ENCODE assay signal across 8 mouse cellular contexts in the genomic region with DNA sequence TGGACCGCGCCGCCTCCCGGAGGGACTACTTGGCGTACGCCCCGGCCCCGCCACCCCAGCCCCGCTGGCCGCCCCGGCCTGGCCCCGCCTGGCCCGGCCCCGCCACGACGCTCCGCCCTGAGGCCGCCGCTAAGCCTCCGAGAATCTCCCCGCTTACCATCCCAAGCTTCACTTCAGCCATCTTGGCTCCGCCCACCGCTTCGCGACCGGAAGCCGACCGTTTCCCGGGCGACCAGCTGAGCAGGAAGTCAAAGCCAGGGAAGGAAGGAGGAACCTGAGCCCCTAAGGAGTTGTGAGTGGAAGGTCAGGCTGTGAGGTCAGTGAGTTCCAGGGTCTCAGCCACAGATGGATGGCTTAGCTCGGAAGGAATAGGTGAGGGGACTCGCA. TPM values are rescaled to one million over a fixed set of nuclear protein-coding genes. Genes with fewer than 3 reads are reported as not detected.
DNase-seq lines count a peak whose midpoint lies in the region; ATAC-seq lines count a peak whose summit lies in the region.

Gene Bbs4 (minus strand): TSS at position 256 of the 387 bp plus-strand sequence.

- 0 out of 2 replicates have a peak, but pooled peaks cover 7% of the 10 kb centered on the region for H3K27me3 ChIP-seq in hindbrain, embryonic 13.5 days

- peaks cover 11% of the 10 kb centered on the region for H3K4me1 ChIP-seq in hindbrain, embryonic 13.5 days (replicated peaks)

- H3K9ac ChIP-seq in hindbrain, embryonic 13.5 days, result peak within 1 kb of the TSS; percentile 92

- peak; percentile 92 for ATAC-seq in hindbrain, embryonic 13.5 days (ENCODE audit: low FRiP score)

- H3K4me2 ChIP-seq in hindbrain, embryonic 13.5 days, result peak within 1 kb of the TSS; percentile 64

- 0 out of 2 replicates have a peak, but pooled peaks cover 3% of the 10 kb centered on the region for H3K36me3 ChIP-seq in hindbrain, embryonic 13.5 days

- DNase-seq in Muller cell, postnatal 12 days (ENCODE audit: inconsistent ontology term), result peak; percentile 93
- DNase-seq in cerebellum, adult 9-11 months, result peak; percentile 91
- DNase-seq in frontal cortex, postnatal 10 days (ENCODE audit: low spot score in 2 of 2), result peak; percentile 63 to 86
- peak; percentile 73 to 79 for DNase-seq in layer of hippocampus, postnatal 25 days (ENCODE audit: extremely low spot score in 1 of 2, low spot score in 1 of 2)
- peak; percentile 95 for DNase-seq in lung, postnatal 25 days (ENCODE audit: low spot score)
- peak; percentile 91 for DNase-seq in retina, embryonic 14.5 days (ENCODE audit: low spot score)
- peak; percentile 95 for DNase-seq in thymus, postnatal 4 days

- peak within 1 kb of the TSS; percentile 91 for H3K27ac ChIP-seq in hindbrain, embryonic 13.5 days

- H3K4me3 ChIP-seq in hindbrain, embryonic 13.5 days, result peak within 1 kb of the TSS; percentile 85

- no peaks in the 10 kb centered on the region for H3K9me3 ChIP-seq in hindbrain, embryonic 13.5 days

- 1% methylated on average over 27 of the region's 32 CpGs for WGBS in hindbrain, embryonic 13.5 days

RNA-seq across cellular contexts. Expression of gene Bbs4, which starts in this region (rescaled TPM):
- 36.6 and 38.8 TPM in 2 replicates for polyA plus RNA-seq in hindbrain, embryonic 13.5 days (2015; fragmentation: Nextera tagmentation; extraction: Ambion mirVana)
- total RNA-seq in layer of hippocampus, postnatal 25 days (2021), result 10 to 100 TPM; 35.8 to 42.9 TPM

Comparison
In these comparisons a context has a peak if more than half of its experiments do, and no peak if none do; other contexts are left out.
1. Peak in every context shown above with its lines: DNase-seq, ATAC-seq, H3K4me3 ChIP-seq and H3K27ac ChIP-seq.